Mouse (Mus musculus) ES-E14 (cell line): ENCODE data around the gene Diras1. TPM values are rescaled to one million over a fixed set of nuclear protein-coding genes. Genes with fewer than 3 reads are reported as not detected.
"Not testable (repeated sequence)": the region's sequence is repeated elsewhere in the genome, so short reads cannot be mapped to it uniquely, and the experiment has no call there.

Experiments
- DNase-seq: peaks from one replicate; pipeline ENCODE4 v3.0.0-alpha.2; 2013; ENCODE audit warnings: low read depth, low spot score
- H3K27ac ChIP-seq: 2 replicates; pipeline ENCODE4 v1.5.1; 2012; ENCODE audit warnings: low read depth, mild to moderate bottlenecking, low read length, moderate library complexity, mixed read lengths; ENCODE audit not compliant: poor library complexity, insufficient read depth, severe bottlenecking
- H3K36me3 ChIP-seq: 2 replicates; pipeline ENCODE4 v1.6.1; 2012; ENCODE audit warnings: mild to moderate bottlenecking, low read length, moderate library complexity, mixed read lengths; ENCODE audit not compliant: control insufficient read depth, poor library complexity, insufficient read depth, severe bottlenecking
- H3K4me1 ChIP-seq, 2 experiments: fragments of 150-350 bp in 1 of 2; sonication (generic) in 1 of 2; 2 replicates each; pipeline ENCODE4 v1.6.1; 2012; ENCODE audit warnings: low read length in 2 of 2, mild to moderate bottlenecking in 1 of 2, mixed read lengths in 1 of 2; ENCODE audit not compliant: control insufficient read depth in 2 of 2, insufficient read depth in 2 of 2, poor library complexity in 1 of 2
- H3K4me3 ChIP-seq, 2 experiments: fragments of 150-350 bp in 1 of 2; sonication (generic) in 1 of 2; 2 replicates each; pipeline ENCODE4 v1.5.1; 2012; ENCODE audit warnings: low read length in 2 of 2, low read depth in 1 of 2, mild to moderate bottlenecking in 1 of 2, mixed read lengths in 1 of 2; ENCODE audit not compliant: insufficient read depth in 1 of 2, poor library complexity in 1 of 2, severe bottlenecking in 1 of 2
- H3K9ac ChIP-seq: 2 replicates; pipeline ENCODE4 v1.6.1; 2012; ENCODE audit warnings: low read depth, mild to moderate bottlenecking, low read length, mixed read lengths; ENCODE audit not compliant: poor library complexity, insufficient read depth, severe bottlenecking
- H3K9me3 ChIP-seq: fragments of 150-350 bp; sonication (generic); 2 replicates; pipeline ENCODE4 v1.6.1; 2012; ENCODE audit warnings: low read depth, mild to moderate bottlenecking, low read length; ENCODE audit not compliant: control insufficient read depth, insufficient read depth
- CHD2 ChIP-seq: IDR thresholded peaks from 2 replicates; pipeline ENCODE4 v1.6.1; 2014; ENCODE audit warnings: mild to moderate bottlenecking, low read depth, low read length, inconsistent platforms
- HCFC1 ChIP-seq: IDR thresholded peaks from 2 replicates; pipeline ENCODE4 v1.6.1; 2012; ENCODE audit warnings: low read length, inconsistent platforms, borderline replicate concordance; ENCODE audit not compliant: insufficient read depth
- MAFK ChIP-seq: IDR thresholded peaks from 2 replicates; pipeline ENCODE4 v1.6.1; 2014; ENCODE audit warnings: mild to moderate bottlenecking, low read depth, low read length, inconsistent platforms; ENCODE audit not compliant: insufficient read depth
- ZC3H11A ChIP-seq: IDR thresholded peaks from 2 replicates; pipeline ENCODE4 v1.6.1; 2012; ENCODE audit warnings: low read depth, mild to moderate bottlenecking, inconsistent platforms, low read length, borderline replicate concordance
- ZNF384 ChIP-seq: IDR thresholded peaks from 2 replicates; pipeline ENCODE4 v1.6.1; 2012; ENCODE audit warnings: low read depth, low read length, inconsistent platforms
- in situ Hi-C, 2 experiments: fragments of 600-800 bp; cut with MboI; formaldehyde crosslinking; loops; one replicate each; pipeline ENCODE4 v1.15.1; 2025; ENCODE audit warnings: low sequenced_read_pairs in 2 of 2, inconsistent platforms in 1 of 2; ENCODE audit not compliant: unreplicated experiment in 2 of 2
- total RNA-seq: library from RNA; depleted of rRNA; stranded (reverse); fragments of 300-350 nt; gene quantifications from 2 replicates; pipeline ENCODE4 v1.2.3, GENCODE M21; 2012

The Diras1 gene
- total RNA-seq, 1 experiment: 1.1 TPM

DNA sequence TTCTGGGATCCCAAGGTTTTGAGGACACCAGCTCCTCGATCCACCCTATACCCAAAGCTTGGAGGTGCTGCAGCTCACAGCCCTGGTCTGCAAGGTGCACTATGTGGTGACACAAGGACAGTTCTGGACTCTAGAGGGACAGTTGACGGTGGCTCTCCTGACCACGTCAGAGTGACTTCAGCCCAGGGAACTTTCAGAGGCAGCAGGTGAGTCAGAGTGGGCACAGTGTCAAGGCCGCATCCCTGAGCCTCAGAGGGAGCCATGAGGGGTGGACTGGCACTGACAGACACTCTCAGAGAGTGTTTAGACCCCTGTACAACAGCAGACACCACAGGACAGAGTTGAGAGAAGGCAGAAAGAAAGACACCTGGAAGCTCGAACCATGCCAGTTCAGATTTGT, 27.1 kb upstream of the Diras1 start:
- TF ChIP-seq MAFK (no peak), ZNF384 (no peak), CHD2 (no peak), HCFC1 (no peak), ZC3H11A (no peak)
- no peak overlapping the region for H3K4me3 ChIP-seq
- in situ Hi-C loops: no loop called here
- no peaks in the 10 kb centered on the region for H3K4me1 ChIP-seq
- H3K9ac ChIP-seq: no peak overlapping the region
- peaks cover 49% of the 10 kb centered on the region for H3K36me3 ChIP-seq
- H3K9me3 ChIP-seq: no peaks in the 10 kb centered on the region
- H3K27ac ChIP-seq: no peak overlapping the region
- DNase-seq: no peak

DNA sequence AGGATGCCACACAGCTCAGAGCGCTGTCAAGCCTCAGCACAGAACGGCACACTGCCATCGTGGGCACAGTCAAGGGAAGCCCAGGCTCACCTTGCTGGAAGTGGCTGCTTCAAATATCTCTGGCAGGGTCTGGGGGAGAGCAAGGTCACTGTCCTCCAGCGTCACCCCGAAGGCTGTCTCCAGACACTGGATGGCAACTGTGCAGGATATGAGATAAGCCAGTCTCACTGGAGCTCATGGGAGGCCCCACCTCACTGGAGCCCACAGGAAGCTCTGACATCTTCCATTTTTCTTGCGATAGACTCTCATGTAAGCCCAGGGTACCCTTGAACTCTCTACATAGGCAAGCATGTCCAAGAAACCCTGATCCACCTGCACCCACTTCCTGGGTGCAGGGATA, 25.7 kb upstream of the Diras1 start:
- no peak for TF ChIP-seq MAFK
- TF ChIP-seq HCFC1: no peak
- no peak for TF ChIP-seq ZC3H11A
- no peak for TF ChIP-seq CHD2
- no peak for TF ChIP-seq ZNF384

DNA sequence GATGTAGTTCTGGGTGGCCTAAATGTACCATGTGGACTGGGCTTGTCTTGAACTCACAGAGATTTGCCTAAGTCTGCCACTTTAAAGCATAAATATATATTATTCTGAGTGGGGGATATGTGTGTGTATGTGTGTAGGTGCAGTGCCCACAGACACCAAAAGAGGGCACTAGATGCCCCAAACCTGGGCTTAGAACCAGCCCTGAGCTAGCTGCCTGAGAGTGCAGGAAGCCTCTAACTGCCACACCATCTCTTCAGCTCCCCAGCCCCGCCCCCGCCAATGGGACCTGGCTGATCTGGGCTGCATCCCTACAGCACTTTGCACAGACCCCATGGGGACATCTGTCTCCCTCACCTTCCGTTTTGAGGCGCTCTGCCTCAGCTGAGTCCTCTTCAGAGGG, 25.2 kb upstream of the Diras1 start:
- TF ChIP-seq ZC3H11A: no peak
- TF ChIP-seq CHD2: no peak
- TF ChIP-seq ZNF384: no peak
- no peak for TF ChIP-seq HCFC1
- TF ChIP-seq MAFK: no peak
- H3K27ac ChIP-seq: no peak overlapping the region
- no peaks in the 10 kb centered on the region for H3K4me1 ChIP-seq
- peaks cover 66% of the 10 kb centered on the region for H3K36me3 ChIP-seq
- DNase-seq: no peak
- H3K9me3 ChIP-seq: no peaks in the 10 kb centered on the region
- in situ Hi-C loops: no loop called here
- no peak overlapping the region for H3K9ac ChIP-seq
- no peak overlapping the region for H3K4me3 ChIP-seq

More for the DNA sequence above, 25.7 kb upstream of the Diras1 start:
- no peak for DNase-seq
- Histone ChIP-seq H3K27ac (no peak overlapping the region), H3K4me3 (no peak overlapping the region), H3K4me1 (no peaks in the 10 kb centered on the region), H3K36me3 (peaks cover 62% of the 10 kb centered on the region), H3K9me3 (no peaks in the 10 kb centered on the region), H3K9ac (no peak overlapping the region)
- in situ Hi-C loops: no loop called here

DNA sequence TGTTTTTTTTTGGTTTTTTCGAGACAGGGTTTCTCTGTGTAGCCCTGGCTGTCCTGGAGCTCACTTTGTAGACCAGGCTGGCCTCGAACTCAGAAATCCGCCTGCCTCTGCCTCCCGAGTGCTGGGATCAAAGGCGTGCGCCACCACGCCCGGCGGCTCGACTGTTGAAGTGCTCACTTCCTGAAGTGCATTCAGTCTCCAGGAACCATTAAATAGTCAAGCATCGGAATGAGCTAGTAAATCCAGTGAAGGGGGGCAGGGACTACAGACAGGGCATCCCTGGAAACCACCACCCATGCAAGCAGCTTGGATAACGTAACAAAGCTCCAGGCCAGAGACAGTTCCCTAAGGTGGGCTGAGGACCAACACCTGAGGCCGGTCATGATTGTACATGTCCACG, 19.8 kb upstream of the Diras1 start:
- H3K9ac ChIP-seq, H3K4me1 ChIP-seq, H3K4me3 ChIP-seq, H3K9me3 ChIP-seq, DNase-seq, H3K27ac ChIP-seq, in situ Hi-C loops: not testable (repeated sequence)
- peaks cover 63% of the 10 kb centered on the region for H3K36me3 ChIP-seq

DNA sequence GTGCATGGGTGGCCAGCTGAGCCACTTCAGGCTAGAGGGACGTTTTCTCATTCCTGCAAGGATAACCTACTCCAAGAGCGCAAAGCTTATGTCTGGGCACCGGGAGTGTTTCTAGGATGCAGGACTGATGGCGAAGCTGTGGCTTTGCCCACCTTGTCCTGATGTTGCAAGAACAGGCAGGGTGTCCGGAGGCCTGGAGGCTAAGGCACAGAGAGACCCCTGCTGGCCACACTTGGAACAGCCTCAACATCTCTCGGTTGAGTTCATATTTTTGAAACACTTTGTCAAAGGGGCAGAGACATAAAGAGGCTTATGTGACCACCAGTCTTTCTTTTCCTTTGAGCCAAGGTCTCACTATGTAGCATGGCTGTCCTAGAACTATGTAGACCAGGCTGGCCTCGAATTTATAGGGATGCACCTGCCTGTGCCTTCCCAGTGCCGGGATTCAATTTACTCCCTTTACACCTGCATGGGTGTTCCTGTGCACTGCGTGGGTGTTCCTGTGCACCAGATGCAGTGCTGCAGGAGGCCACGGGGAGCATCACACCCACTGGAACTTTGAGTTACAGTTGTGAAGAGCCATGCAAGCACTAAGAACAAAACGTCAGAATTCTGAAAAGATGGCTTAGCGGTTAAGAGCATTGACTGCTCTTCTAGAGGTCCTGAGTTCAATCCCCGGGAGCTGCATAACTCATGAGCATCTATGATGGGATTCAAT, 16.2 kb upstream of the Diras1 start:
- Histone ChIP-seq H3K27ac (no peak overlapping the region), H3K9me3 (no peaks in the 10 kb centered on the region), H3K9ac (no peak overlapping the region), H3K4me3 (no peak overlapping the region), H3K36me3 (peaks cover 28% of the 10 kb centered on the region), H3K4me1 (no peaks in the 10 kb centered on the region)
- in situ Hi-C loops: no loop called here
- peak; percentile 62 for DNase-seq
- TF ChIP-seq ZNF384 (no peak), CHD2 (no peak), MAFK (no peak), ZC3H11A (no peak), HCFC1 (no peak)
